Mouse (Mus musculus) myocyte (in vitro differentiated cells): ENCODE data around the gene Capns2. TPM values are rescaled to one million over a fixed set of nuclear protein-coding genes. Genes with fewer than 3 reads are reported as not detected.
"Not testable (repeated sequence)": the region's sequence is repeated elsewhere in the genome, so short reads cannot be mapped to it uniquely, and the experiment has no call there.

Experiments
- H3K27me3 ChIP-seq: one replicate; pipeline ENCODE4 v1.6.1; 2011; ENCODE audit not compliant: control insufficient read depth, insufficient read depth, insufficient read length
- H3K36me3 ChIP-seq: one replicate; pipeline ENCODE4 v1.6.1; 2011; ENCODE audit not compliant: control insufficient read depth, insufficient read depth
- H3K4me2 ChIP-seq: one replicate; pipeline ENCODE4 v1.6.1; 2011; ENCODE audit warnings: low read depth, control low read depth
- H3K4me3 ChIP-seq: one replicate; pipeline ENCODE4 v1.5.1; 2011; ENCODE audit warnings: mild to moderate bottlenecking, control low read depth, moderate library complexity
- H3K79me2 ChIP-seq: one replicate; pipeline ENCODE4 v1.6.1; 2011; ENCODE audit not compliant: control insufficient read depth, insufficient read depth
- H3ac ChIP-seq: one replicate; pipeline ENCODE4 v1.6.1; 2011; ENCODE audit not compliant: control insufficient read depth, insufficient read length
- CEBPB ChIP-seq: IDR thresholded peaks from 2 replicates; pipeline ENCODE4 v1.6.1; 2011; ENCODE audit warnings: mild to moderate bottlenecking, moderate library complexity; ENCODE audit not compliant: poor library complexity, insufficient read depth, severe bottlenecking
- E2F4 ChIP-seq: IDR thresholded peaks from one replicate; pipeline ENCODE4 v1.6.1; 2011; ENCODE audit warnings: mild to moderate bottlenecking, control low read depth, moderate library complexity; ENCODE audit not compliant: insufficient read depth
- MAX ChIP-seq: IDR thresholded peaks from one replicate; pipeline ENCODE4 v1.6.1; 2011; ENCODE audit warnings: low read depth, mild to moderate bottlenecking, control low read depth
- MYOD1 ChIP-seq, 3 experiments: IDR thresholded peaks; one replicate each; pipeline ENCODE4 v1.6.1; 2011; ENCODE audit warnings: control low read depth in 2 of 3, low read depth in 2 of 3, mild to moderate bottlenecking in 2 of 3, moderate library complexity in 1 of 3; ENCODE audit not compliant: insufficient read length in 2 of 3, control insufficient read depth in 1 of 3
- MYOG ChIP-seq, 3 experiments: IDR thresholded peaks; one replicate each; pipeline ENCODE4 v1.6.1; 2011; ENCODE audit warnings: control low read depth in 2 of 3, low read depth in 2 of 3, mild to moderate bottlenecking in 2 of 3; ENCODE audit not compliant: insufficient read length in 2 of 3, control insufficient read depth in 1 of 3, insufficient read depth in 1 of 3
- POLR2A ChIP-seq: IDR thresholded peaks from one replicate; pipeline ENCODE4 v1.6.1; 2011; ENCODE audit warnings: low read depth, mild to moderate bottlenecking, control low read depth, moderate library complexity; ENCODE audit not compliant: insufficient read length
- POLR2AphosphoS2 ChIP-seq: IDR thresholded peaks from one replicate; pipeline ENCODE4 v1.6.1; 2011; ENCODE audit warnings: low read depth, control low read depth; ENCODE audit not compliant: insufficient read length
- REST ChIP-seq: IDR thresholded peaks from one replicate; pipeline ENCODE4 v1.6.1; 2011; ENCODE audit warnings: mild to moderate bottlenecking, control low read depth, moderate library complexity; ENCODE audit not compliant: insufficient read depth, insufficient read length
- SRF ChIP-seq: IDR thresholded peaks from one replicate; pipeline ENCODE4 v1.6.1; 2011; ENCODE audit warnings: low read depth; ENCODE audit not compliant: control insufficient read depth, insufficient read length
- TCF12 ChIP-seq: IDR thresholded peaks from one replicate; pipeline ENCODE4 v1.6.1; 2011; ENCODE audit warnings: mild to moderate bottlenecking, control low read depth; ENCODE audit not compliant: poor library complexity, insufficient read depth, severe bottlenecking
- TCF3 ChIP-seq: IDR thresholded peaks from one replicate; pipeline ENCODE4 v1.6.1; 2011; ENCODE audit warnings: low read depth, control low read depth; ENCODE audit not compliant: insufficient read length
- USF1 ChIP-seq: IDR thresholded peaks from one replicate; pipeline ENCODE4 v1.6.1; 2011; ENCODE audit warnings: low read depth, mild to moderate bottlenecking, control low read depth, moderate library complexity
- polyA plus RNA-seq: library from polyadenylated mRNA; unstranded; fragments of >200 nt; fragmentation: generic; extraction: Trizol; gene quantifications from one replicate; pipeline ENCODE4 v1.2.1, GENCODE M21; 2012; ENCODE audit warnings: missing spikeins

Capns2 gene
- polyA plus RNA-seq, 1 experiment: 0.04 TPM

GRCm38 (mm10) chr8:92881247-92881646, 20.0 kb upstream of the Capns2 start:
- Histone ChIP-seq H3K4me2 (no peak overlapping the region), H3K36me3 (no peaks in the 10 kb centered on the region)
- no peak for TF ChIP-seq REST
- no peak for TF ChIP-seq TCF3
- no peak for TF ChIP-seq POLR2AphosphoS2
- TF ChIP-seq MAX: no peak

GRCm38 (mm10) chr8:92883771-92884170, 17.4 kb upstream of the Capns2 start:
- Histone ChIP-seq H3K4me3 (no peak overlapping the region), H3ac (no peak overlapping the region), H3K79me2 (no peaks in the 10 kb centered on the region), H3K4me2 (no peak overlapping the region), H3K36me3 (no peaks in the 10 kb centered on the region), H3K27me3 (no peaks in the 10 kb centered on the region)
- TF ChIP-seq E2F4: no peak
- TF ChIP-seq POLR2A: no peak
- no peak for TF ChIP-seq POLR2AphosphoS2
- no peak for TF ChIP-seq TCF3
- no peak for TF ChIP-seq USF1
- TF ChIP-seq CEBPB: no peak
- TF ChIP-seq SRF: no peak
- no peak for TF ChIP-seq REST
- no peak for TF ChIP-seq MYOD1 (IDR thresholded peaks at IDR 0.05; ENCODE audit: control insufficient read depth in 1 of 3, insufficient read length in 2 of 3, low read depth in 2 of 3)
- TF ChIP-seq MYOG (IDR thresholded peaks at IDR 0.05; ENCODE audit: control insufficient read depth in 1 of 3, insufficient read depth in 1 of 3, insufficient read length in 2 of 3, low read depth in 2 of 3): no peak
- TF ChIP-seq TCF12: no peak
- TF ChIP-seq MAX: no peak

More at GRCm38 (mm10) chr8:92881247-92881646, 20.0 kb upstream of the Capns2 start:
- no peak overlapping the region for H3ac ChIP-seq
- H3K4me3 ChIP-seq: no peak overlapping the region
- H3K79me2 ChIP-seq: no peaks in the 10 kb centered on the region
- no peaks in the 10 kb centered on the region for H3K27me3 ChIP-seq

DNA sequence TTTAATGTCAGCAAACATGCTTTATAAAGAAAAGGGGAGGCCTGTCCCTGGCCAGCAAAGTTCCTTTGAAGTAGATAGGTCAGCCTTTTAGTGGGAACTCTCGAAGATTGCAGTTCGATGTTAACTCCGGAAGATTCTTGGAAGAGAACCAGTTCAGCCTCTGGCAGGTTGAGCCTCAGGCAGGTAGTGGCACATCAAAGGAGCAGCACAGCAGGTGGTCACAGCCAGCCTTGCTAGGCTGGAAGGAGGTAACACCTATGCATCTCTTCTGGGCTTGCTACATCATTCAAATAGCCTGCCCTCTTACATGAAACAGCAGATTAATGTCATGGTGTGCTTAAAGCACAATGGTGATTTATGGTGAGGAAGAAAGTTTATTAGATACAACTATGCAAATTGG, 9.0 kb upstream of the Capns2 start:
- not testable (repeated sequence) for H3K4me3 ChIP-seq, H3K36me3 ChIP-seq, H3ac ChIP-seq, H3K4me2 ChIP-seq, H3K27me3 ChIP-seq, H3K79me2 ChIP-seq

DNA sequence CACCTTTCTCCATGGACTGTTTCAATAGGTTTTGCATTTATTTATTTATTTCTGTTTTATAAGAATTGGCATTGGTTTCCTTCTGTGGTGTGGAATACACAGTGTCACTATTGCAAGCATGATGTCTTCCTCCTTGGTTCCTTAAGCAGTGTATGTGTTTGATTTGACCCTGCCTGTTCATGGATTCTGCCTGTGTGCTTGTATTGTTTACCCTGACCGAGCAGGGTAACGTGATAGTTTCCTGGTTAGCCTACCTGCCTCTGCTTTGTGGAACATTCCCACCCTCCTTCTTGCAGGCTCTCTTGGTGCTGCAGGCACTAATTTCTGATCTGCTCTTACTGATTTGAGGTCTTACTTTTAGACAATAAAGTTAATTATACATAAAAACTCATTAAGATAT, 7.3 kb upstream of the Capns2 start:
- Histone ChIP-seq H3K4me2 (no peak overlapping the region), H3K4me3 (no peak overlapping the region), H3K79me2 (no peaks in the 10 kb centered on the region), H3K36me3 (no peaks in the 10 kb centered on the region), H3K27me3 (no peaks in the 10 kb centered on the region), H3ac (no peak overlapping the region)
- no peak for TF ChIP-seq CEBPB
- no peak for TF ChIP-seq MYOG (IDR thresholded peaks at IDR 0.05; ENCODE audit: control insufficient read depth in 1 of 3, insufficient read depth in 1 of 3, insufficient read length in 2 of 3, low read depth in 2 of 3)
- TF ChIP-seq POLR2A: no peak
- TF ChIP-seq MYOD1 (IDR thresholded peaks at IDR 0.05; ENCODE audit: control insufficient read depth in 1 of 3, insufficient read length in 2 of 3, low read depth in 2 of 3): no peak
- no peak for TF ChIP-seq SRF
- TF ChIP-seq REST: no peak
- no peak for TF ChIP-seq POLR2AphosphoS2

- Histone ChIP-seq H3K27me3 (no peaks in the 10 kb centered on the region), H3K4me2 (no peak overlapping the region), H3K79me2 (no peaks in the 10 kb centered on the region), H3K4me3 (no peak overlapping the region), H3K36me3 (no peaks in the 10 kb centered on the region), H3ac (no peak overlapping the region)
- no peak for TF ChIP-seq POLR2A
- TF ChIP-seq MYOG (IDR thresholded peaks at IDR 0.05; ENCODE audit: control insufficient read depth in 1 of 3, insufficient read depth in 1 of 3, insufficient read length in 2 of 3, low read depth in 2 of 3): no peak
- no peak for TF ChIP-seq TCF3
- no peak for TF ChIP-seq SRF
- TF ChIP-seq MYOD1 (IDR thresholded peaks at IDR 0.05; ENCODE audit: control insufficient read depth in 1 of 3, insufficient read length in 2 of 3, low read depth in 2 of 3): no peak
- TF ChIP-seq CEBPB: no peak
- no peak for TF ChIP-seq MAX
- TF ChIP-seq REST: no peak
- TF ChIP-seq E2F4: no peak
- TF ChIP-seq POLR2AphosphoS2: no peak
- TF ChIP-seq USF1: no peak
- TF ChIP-seq TCF12: no peak
Measured at GRCm38 (mm10) chr8:92895053-92895452, 6.2 kb upstream of the Capns2 start.

- Histone ChIP-seq H3K79me2 (no peaks in the 10 kb centered on the region), H3K27me3 (no peaks in the 10 kb centered on the region), H3K36me3 (no peaks in the 10 kb centered on the region), H3ac (no peak overlapping the region), H3K4me3 (no peak overlapping the region), H3K4me2 (no peak overlapping the region)
- no peak for TF ChIP-seq POLR2A
- TF ChIP-seq POLR2AphosphoS2: no peak
- no peak for TF ChIP-seq MAX
- no peak for TF ChIP-seq TCF12
- no peak for TF ChIP-seq E2F4
- TF ChIP-seq MYOG (IDR thresholded peaks at IDR 0.05; ENCODE audit: control insufficient read depth in 1 of 3, insufficient read depth in 1 of 3, insufficient read length in 2 of 3, low read depth in 2 of 3): no peak
Measured at GRCm38 (mm10) chr8:92896056-92896455, 5.2 kb upstream of the Capns2 start.
